Mouse (Mus musculus): ENCODE results near the gene P2ry12. TPM values are rescaled to one million over a fixed set of nuclear protein-coding genes. Genes with fewer than 3 reads are reported as not detected.

P2ry12 gene
- polyA plus RNA-seq, 1 experiment from 2014 or later, result 3.4 TPM

DNA sequence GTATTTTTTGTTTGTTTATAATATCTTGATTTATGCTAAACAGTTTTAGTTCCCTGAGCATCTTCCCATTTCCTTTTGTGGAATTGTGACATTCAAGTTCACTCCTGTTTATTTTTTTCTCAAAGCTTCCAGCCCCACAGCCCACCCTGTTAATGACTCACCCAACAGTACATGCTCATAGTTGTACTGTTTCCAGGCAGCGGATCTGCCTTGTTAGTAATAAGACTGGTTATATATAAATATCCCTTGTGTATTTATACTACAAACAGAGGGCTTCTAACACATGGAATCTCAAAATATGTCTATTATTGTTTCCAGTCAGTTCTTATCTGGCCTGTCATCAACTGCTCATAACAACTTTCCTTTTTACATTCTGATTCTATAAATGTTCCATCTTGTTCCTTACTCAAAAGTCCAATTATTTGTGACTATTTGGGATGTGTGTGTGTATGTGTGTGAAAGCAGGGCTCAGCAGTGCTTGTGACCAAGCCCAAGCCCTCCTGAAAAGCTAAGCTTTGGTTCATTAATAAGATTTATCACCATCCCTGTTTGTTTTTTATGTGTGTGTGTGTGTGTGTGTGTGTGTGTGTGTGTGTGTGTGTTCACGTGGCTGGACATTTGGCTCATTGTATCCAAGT lies 95.1 kb downstream of the P2ry12 start:
- Histone ChIP-seq H3K36me3 (ENCODE audit: control insufficient read depth, insufficient read depth, low read length) (no peaks in the 10 kb centered on the region), H3K27ac (ENCODE audit: low read depth, low read length) (no peak overlapping the region), H3K9me3 (ENCODE audit: control insufficient read depth, low read length) (no peaks in the 10 kb centered on the region), H3K27me3 (ENCODE audit: control insufficient read depth, insufficient read depth, low read length) (no peaks in the 10 kb centered on the region), H3K4me1 (ENCODE audit: control insufficient read depth, insufficient read depth, low read length) (no peaks in the 10 kb centered on the region), H3K9ac (ENCODE audit: low read length) (no peak overlapping the region), H3K4me2 (ENCODE audit: low read depth) (no peak overlapping the region), H3K4me3 (ENCODE audit: low read depth, low read length) (no peak overlapping the region)
- ATAC-seq (ENCODE audit: insufficient read depth, low FRiP score, low TSS enrichment) (no peak), DNase-seq (ENCODE audit: low spot score) (no peak)
- WGBS, result 81% methylated on average over 2 of the region's 2 CpGs

Other genes starting within 250 kb of the P2ry12 start
- 0.95 and 1.0 TPM in 2 replicates for gene Gpr171, start 161.1 kb downstream of the P2ry12 start, polyA plus RNA-seq (2014; fragmentation: Nextera tagmentation; extraction: Ambion mirVana)
- gene P2ry14, start 109.3 kb downstream of the P2ry12 start, polyA plus RNA-seq (2014; fragmentation: Nextera tagmentation; extraction: Ambion mirVana), result 1.1 and 1.9 TPM in 2 replicates
- not detected in 2 replicates for gene Gpr87, start 67.8 kb downstream of the P2ry12 start, polyA plus RNA-seq (2014; fragmentation: Nextera tagmentation; extraction: Ambion mirVana)
- gene P2ry13, start 52.0 kb downstream of the P2ry12 start, polyA plus RNA-seq (2014; fragmentation: Nextera tagmentation; extraction: Ambion mirVana), result 0.91 and 1.4 TPM in 2 replicates
- gene Igsf10, start 81.5 kb upstream of the P2ry12 start, polyA plus RNA-seq (2014; fragmentation: Nextera tagmentation; extraction: Ambion mirVana), result 3.9 and 4.0 TPM in 2 replicates